Comparison of ENCODE assay signal across 7 mouse cellular contexts in genomic region chr9:58249592-58250192, GRCm38 (mm10). TPM values are rescaled to one million over a fixed set of nuclear protein-coding genes. Genes with fewer than 3 reads are reported as not detected.
A peak's percentile ranks its signal among the peaks of the same experiment; 100 is the strongest.
DNase-seq lines count a peak whose midpoint lies in the region; ATAC-seq and TF ChIP-seq lines count a peak whose summit lies in the region.

Pml (minus strand) TSS chr9:58249786.

- H3K27ac ChIP-seq in limb, embryonic 12.5 days: peak within 1 kb of the TSS; percentile 87
- 0 out of 2 replicates have a peak within 1 kb of the TSS, but pooled peaks have one; percentile 27 for H3K27ac ChIP-seq in midbrain, embryonic 13.5 days
- H3K27ac ChIP-seq in spleen, adult 2 months (ENCODE audit: insufficient read depth, low read length): peak within 1 kb of the TSS; percentile 92

- no peaks in the 10 kb centered on the region for H3K27me3 ChIP-seq in limb, embryonic 12.5 days
- H3K27me3 ChIP-seq in midbrain, embryonic 13.5 days: no peaks in the 10 kb centered on the region
- H3K27me3 ChIP-seq in spleen, adult 2 months (ENCODE audit: control insufficient read depth, insufficient read depth, low read length): no peaks in the 10 kb centered on the region

- TF ChIP-seq POLR2A in spleen, adult 2 months (IDR thresholded peaks at IDR 0.05; ENCODE audit: low read depth, low read length): peak; percentile 41; the same call in 1 of the 2 replicates

- no peak for TF ChIP-seq CTCF in spleen, adult 2 months (IDR thresholded peaks at IDR 0.05; ENCODE audit: extremely low read depth, insufficient read depth, insufficient read length, insufficient replicate concordance)

- peak within 1 kb of the TSS; percentile 54 for H3K4me3 ChIP-seq in limb, embryonic 12.5 days (replicated peaks)
- peak within 1 kb of the TSS; percentile 43 for H3K4me3 ChIP-seq in midbrain, embryonic 13.5 days (replicated peaks)
- H3K4me3 ChIP-seq in spleen, adult 2 months (ENCODE audit: extremely low read depth, insufficient read depth, insufficient read length): peak within 1 kb of the TSS; percentile 83

- 0 out of 2 replicates have a peak, but pooled peaks have one; percentile 40 for ATAC-seq in limb, embryonic 12.5 days (ENCODE audit: insufficient number of reproducible peaks, insufficient read depth, low FRiP score, low TSS enrichment, low read depth)
- no peak for ATAC-seq in midbrain, embryonic 13.5 days

- H3K4me1 ChIP-seq in limb, embryonic 12.5 days (replicated peaks): peaks cover 35% of the 10 kb centered on the region
- H3K4me1 ChIP-seq in midbrain, embryonic 13.5 days (replicated peaks): peaks cover 41% of the 10 kb centered on the region
- H3K4me1 ChIP-seq in spleen, adult 2 months (ENCODE audit: control insufficient read depth, insufficient read depth, insufficient read length): peaks cover 7% of the 10 kb centered on the region; the same call in 1 of the 2 replicates

- no peaks in the 10 kb centered on the region for H3K9me3 ChIP-seq in limb, embryonic 12.5 days
- no peaks in the 10 kb centered on the region for H3K9me3 ChIP-seq in midbrain, embryonic 13.5 days

- H3K36me3 ChIP-seq in limb, embryonic 12.5 days: peaks cover 3% of the 10 kb centered on the region; the same call in 1 of the 2 replicates
- H3K36me3 ChIP-seq in midbrain, embryonic 13.5 days: no peaks in the 10 kb centered on the region
- peaks cover 6% of the 10 kb centered on the region; the same call in 1 of the 2 replicates for H3K36me3 ChIP-seq in spleen, adult 2 months (ENCODE audit: control insufficient read depth, insufficient read depth, low read length)

- WGBS in limb, embryonic 12.5 days: 1% methylated on average over 16 of the region's 16 CpGs
- under 1% methylated on average over 16 of the region's 16 CpGs for WGBS in midbrain, embryonic 13.5 days
- WGBS in spleen, adult 2 months: 3% methylated on average over 16 of the region's 16 CpGs

- peak within 1 kb of the TSS; percentile 70 for H3K9ac ChIP-seq in limb, embryonic 12.5 days (replicated peaks)
- H3K9ac ChIP-seq in midbrain, embryonic 13.5 days (replicated peaks): peak within 1 kb of the TSS; percentile 66

- peak within 1 kb of the TSS; percentile 76 for H3K4me2 ChIP-seq in limb, embryonic 12.5 days
- peak within 1 kb of the TSS; percentile 61 for H3K4me2 ChIP-seq in midbrain, embryonic 13.5 days (replicated peaks)

- DNase-seq in adrenal gland, adult 2 months: peak; percentile 90
- DNase-seq in embryo, embryonic 11 days: peak; percentile 82
- peak; percentile 98 for DNase-seq in heart, adult 11 months
- DNase-seq in kidney, adult 11 months: peak; percentile 83
- peak in 1 of 2 experiments; percentile 81 for DNase-seq in spleen, adult 2 months (ENCODE audit: low read depth in 1 of 2, low spot score in 2 of 2)

RNA-seq across cellular contexts. Expression of gene Pml, which starts in this region (rescaled TPM):
- 10 to 100 TPM; 20.8 to 28.0 TPM for total RNA-seq in adrenal gland, adult 2 months (2021)
- 27.7 and 33.4 TPM in 2 replicates for polyA plus RNA-seq in adrenal gland, adult 2 months (2012; rRNA removed)
- polyA plus RNA-seq in limb, embryonic 12.5 days (2016; fragmentation: Nextera tagmentation; extraction: Ambion mirVana): 16.1 and 18.4 TPM in 2 replicates
- 4.1 and 4.8 TPM in 2 replicates for polyA plus RNA-seq in midbrain, embryonic 13.5 days (2015; fragmentation: Nextera tagmentation; extraction: Ambion mirVana)
- 91.6 and 121 TPM in 2 replicates for polyA plus RNA-seq in spleen, adult 2 months (2012; rRNA removed)

Comparison
In these comparisons a context has a peak if more than half of its experiments do, and no peak if none do; other contexts are left out.
1. H3K27ac ChIP-seq: peak in every context shown above with its lines; median percentile 92 in spleen, adult 2 months; 87 in limb, embryonic 12.5 days; 27 in midbrain, embryonic 13.5 days.